Mouse (Mus musculus): ENCODE measurements around the gene Serpina3j. TPM values are rescaled to one million over a fixed set of nuclear protein-coding genes. Genes with fewer than 3 reads are reported as not detected.
"Not testable (repeated sequence)": the region's sequence is repeated elsewhere in the genome, so short reads cannot be mapped to it uniquely, and the experiment has no call there.

Gene Serpina3j
- polyA plus RNA-seq, 1 experiment from 2014 or later, result not detected

DNA sequence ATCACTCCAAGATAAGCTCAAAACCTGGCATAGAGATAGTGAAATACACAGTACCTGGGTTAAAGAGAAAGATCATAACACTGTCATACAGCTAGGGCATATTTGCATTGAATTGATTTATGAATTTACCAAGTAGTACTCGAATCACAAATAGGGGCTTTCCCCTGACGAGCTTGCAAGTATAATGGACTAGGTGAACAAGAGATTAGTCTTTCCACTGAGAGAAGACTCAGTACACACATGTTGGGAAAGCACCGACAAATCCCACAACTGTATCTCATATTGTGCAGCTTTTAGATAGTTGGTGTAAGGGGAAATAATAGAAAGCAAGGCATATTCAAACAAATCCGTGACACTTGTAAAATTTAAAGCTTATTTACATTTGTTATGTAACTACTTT, 8.4 kb upstream of the Serpina3j start:
- Histone ChIP-seq H3K9me3 (ENCODE audit: control insufficient read depth, low read length) (no peaks in the 10 kb centered on the region), H3K27me3 (ENCODE audit: control insufficient read depth, insufficient read depth, low read length) (no peaks in the 10 kb centered on the region), H3K4me1 (ENCODE audit: control insufficient read depth, insufficient read depth, low read length) (no peaks in the 10 kb centered on the region), H3K9ac (ENCODE audit: low read length) (no peak overlapping the region), H3K27ac (replicated peaks; ENCODE audit: low read depth, low read length) (no peak overlapping the region), H3K36me3 (ENCODE audit: control insufficient read depth, insufficient read depth, low read length) (no peaks in the 10 kb centered on the region), H3K4me3 (ENCODE audit: low read depth, low read length) (no peak overlapping the region), H3K4me2 (ENCODE audit: low read depth, severe bottlenecking) (no peak overlapping the region)
- ATAC-seq (ENCODE audit: insufficient number of reproducible peaks, low FRiP score, low TSS enrichment, low read depth) (no peak), DNase-seq (ENCODE audit: low spot score) (no peak)
- 84% methylated on average over 4 of the region's 4 CpGs for WGBS

DNA sequence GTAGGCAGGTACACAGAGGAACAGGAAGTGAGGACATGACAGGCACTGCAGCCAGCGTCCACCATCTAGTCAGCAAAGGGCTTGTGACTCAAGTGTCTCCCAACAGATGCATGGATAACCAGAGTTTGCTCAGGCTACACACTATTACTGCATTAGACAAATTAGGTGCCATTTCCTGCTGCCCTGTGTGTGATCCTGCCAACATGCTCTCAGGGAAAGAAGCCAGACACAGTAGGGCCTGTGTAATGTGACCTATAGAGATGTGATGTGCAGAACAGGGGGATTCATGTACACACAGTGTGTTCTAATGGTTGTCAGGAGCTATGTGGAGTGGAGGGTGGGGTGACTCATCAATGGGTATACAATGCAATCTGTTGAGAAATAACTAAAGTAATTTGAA, 8.1 kb downstream of the Serpina3j start:
- Histone ChIP-seq H3K36me3 (ENCODE audit: control insufficient read depth, insufficient read depth, low read length) (no peaks in the 10 kb centered on the region), H3K27me3 (ENCODE audit: control insufficient read depth, insufficient read depth, low read length) (no peaks in the 10 kb centered on the region), H3K9me3 (ENCODE audit: control insufficient read depth, low read length) (no peaks in the 10 kb centered on the region), H3K4me1 (ENCODE audit: control insufficient read depth, insufficient read depth, low read length) (no peaks in the 10 kb centered on the region), H3K27ac (replicated peaks; ENCODE audit: low read depth, low read length) (no peak overlapping the region), H3K4me3 (ENCODE audit: low read depth, low read length) (no peak overlapping the region), H3K4me2 (ENCODE audit: low read depth, severe bottlenecking) (no peak overlapping the region), H3K9ac (ENCODE audit: low read length) (no peak overlapping the region)
- DNase-seq (ENCODE audit: low spot score) (no peak), ATAC-seq (ENCODE audit: insufficient number of reproducible peaks, low FRiP score, low TSS enrichment, low read depth) (no peak)
- WGBS, result 84% methylated on average over 1 of the region's 1 CpGs

DNA sequence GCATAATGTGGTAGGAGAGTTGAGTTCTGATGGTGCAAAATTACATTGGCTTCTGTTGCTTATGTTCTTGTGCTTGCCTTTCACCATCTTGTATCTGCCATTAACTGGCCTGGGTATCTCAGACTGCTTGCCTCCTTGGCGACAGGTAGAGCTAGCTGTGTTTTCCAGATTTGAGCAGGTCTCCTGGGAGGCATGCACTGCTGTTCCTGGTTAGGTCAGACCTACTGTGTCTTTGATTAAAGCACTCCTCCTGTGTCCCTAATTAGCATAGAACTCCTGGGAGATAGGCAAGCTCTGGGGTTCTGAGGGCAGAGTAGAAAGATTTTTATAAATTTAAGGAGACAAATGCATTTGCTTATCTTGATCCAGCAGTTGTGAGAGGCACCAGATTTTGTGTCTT, 17.3 kb downstream of the Serpina3j start:
- Histone ChIP-seq H3K4me1 (ENCODE audit: control insufficient read depth, insufficient read depth, low read length) (no peaks in the 10 kb centered on the region), H3K4me3 (ENCODE audit: low read depth, low read length) (no peak overlapping the region), H3K4me2 (ENCODE audit: low read depth, severe bottlenecking) (no peak overlapping the region), H3K27me3 (ENCODE audit: control insufficient read depth, insufficient read depth, low read length) (no peaks in the 10 kb centered on the region), H3K36me3 (ENCODE audit: control insufficient read depth, insufficient read depth, low read length) (no peaks in the 10 kb centered on the region), H3K9me3 (ENCODE audit: control insufficient read depth, low read length) (no peaks in the 10 kb centered on the region), H3K9ac (ENCODE audit: low read length) (no peak overlapping the region), H3K27ac (replicated peaks; ENCODE audit: low read depth, low read length) (no peak overlapping the region)
- DNase-seq (ENCODE audit: low spot score) (no peak), ATAC-seq (ENCODE audit: insufficient number of reproducible peaks, low FRiP score, low TSS enrichment, low read depth) (no peak)
- 29% methylated on average over 1 of the region's 1 CpGs for WGBS

DNA sequence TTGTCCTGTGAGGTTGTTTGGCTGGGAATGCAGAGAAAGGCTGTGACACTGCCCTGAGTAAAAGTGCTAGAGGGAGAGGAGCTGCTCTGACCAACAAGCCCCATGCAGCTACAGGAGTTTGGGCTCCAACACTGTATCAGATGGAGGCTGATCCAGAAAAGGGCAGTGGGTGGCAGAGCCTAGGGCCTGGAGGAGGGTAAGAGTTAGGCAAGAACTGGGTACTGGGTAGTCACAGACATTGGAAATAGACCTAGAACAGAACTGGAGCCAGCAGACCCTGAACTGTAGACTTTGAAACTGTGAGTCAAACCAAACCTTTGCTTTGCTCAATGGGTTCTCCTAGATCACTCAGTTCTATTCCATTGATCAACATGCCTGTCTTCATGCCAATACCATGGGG, 22.5 kb downstream of the Serpina3j start:
- H3K36me3 ChIP-seq (ENCODE audit: control insufficient read depth, insufficient read depth, low read length); H3K4me3 ChIP-seq (ENCODE audit: low read depth, low read length); H3K27ac ChIP-seq (replicated peaks; ENCODE audit: low read depth, low read length); H3K4me1 ChIP-seq (ENCODE audit: control insufficient read depth, insufficient read depth, low read length); H3K9me3 ChIP-seq (ENCODE audit: control insufficient read depth, low read length); ATAC-seq (ENCODE audit: insufficient number of reproducible peaks, low FRiP score, low TSS enrichment, low read depth); DNase-seq (ENCODE audit: low spot score); H3K9ac ChIP-seq (ENCODE audit: low read length); H3K4me2 ChIP-seq (ENCODE audit: low read depth, severe bottlenecking); H3K27me3 ChIP-seq (ENCODE audit: control insufficient read depth, insufficient read depth, low read length): not testable (repeated sequence)

DNA sequence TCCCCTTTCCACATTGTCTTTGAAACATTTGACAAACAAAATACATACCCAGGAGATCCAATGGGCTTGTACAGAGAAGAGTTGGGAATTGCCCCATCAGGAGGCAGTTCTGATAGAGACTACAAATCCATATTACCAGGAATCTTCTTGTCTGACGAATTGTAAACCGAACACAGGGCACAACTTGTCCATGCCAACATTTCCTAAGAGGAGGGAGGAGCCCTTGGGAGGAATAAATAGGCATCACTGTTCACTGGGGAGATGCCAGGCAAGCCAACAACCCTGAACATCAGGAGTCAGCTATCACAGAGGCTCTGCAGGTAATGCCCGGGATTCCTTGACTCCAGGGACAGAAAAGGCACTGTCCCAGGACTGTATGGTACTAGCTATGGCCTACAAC, 23.9 kb downstream of the Serpina3j start, which contains the start of the genes Serpina3k and Serpina3m:
Gene Serpina3k (plus strand): TSS at position 261 of the 400 bp plus-strand sequence.
Gene Serpina3m (plus strand): TSS at position 261 of the 400 bp plus-strand sequence.
- not testable (repeated sequence) for H3K4me1 ChIP-seq (ENCODE audit: control insufficient read depth, insufficient read depth, low read length); H3K4me3 ChIP-seq (ENCODE audit: low read depth, low read length); H3K4me2 ChIP-seq (ENCODE audit: low read depth, severe bottlenecking); H3K9ac ChIP-seq (ENCODE audit: low read length); DNase-seq (ENCODE audit: low spot score); ATAC-seq (ENCODE audit: insufficient number of reproducible peaks, low FRiP score, low TSS enrichment, low read depth); H3K9me3 ChIP-seq (ENCODE audit: control insufficient read depth, low read length); H3K27me3 ChIP-seq (ENCODE audit: control insufficient read depth, insufficient read depth, low read length); H3K36me3 ChIP-seq (ENCODE audit: control insufficient read depth, insufficient read depth, low read length); H3K27ac ChIP-seq (replicated peaks; ENCODE audit: low read depth, low read length)
- 82% methylated on average over 3 of the region's 3 CpGs for WGBS

DNA sequence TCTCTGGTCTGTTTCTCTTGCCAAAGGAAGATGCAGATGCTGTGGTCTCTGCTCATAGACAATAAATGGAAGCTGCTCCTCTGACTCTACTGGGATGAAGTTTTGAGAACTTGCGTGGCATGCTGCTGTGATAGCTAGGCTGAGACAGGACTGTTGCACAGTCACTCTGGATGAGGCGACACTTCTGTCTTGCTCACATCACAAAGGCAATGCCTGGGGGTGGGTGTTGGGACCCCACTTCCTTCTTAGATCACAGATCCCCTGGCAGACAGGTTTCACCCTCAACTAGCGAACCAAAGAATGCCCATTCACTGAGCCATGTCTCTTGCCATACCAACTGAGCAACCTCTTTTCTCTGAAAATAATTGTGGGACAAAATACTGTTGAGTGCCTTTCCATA, 24.4 kb downstream of the Serpina3j start:
- Histone ChIP-seq H3K9me3 (ENCODE audit: control insufficient read depth, low read length) (no peaks in the 10 kb centered on the region), H3K9ac (ENCODE audit: low read length) (no peak overlapping the region), H3K4me2 (ENCODE audit: low read depth, severe bottlenecking) (no peak overlapping the region), H3K27me3 (ENCODE audit: control insufficient read depth, insufficient read depth, low read length) (no peaks in the 10 kb centered on the region), H3K4me3 (ENCODE audit: low read depth, low read length) (no peak overlapping the region), H3K36me3 (ENCODE audit: control insufficient read depth, insufficient read depth, low read length) (no peaks in the 10 kb centered on the region), H3K4me1 (ENCODE audit: control insufficient read depth, insufficient read depth, low read length) (no peaks in the 10 kb centered on the region), H3K27ac (replicated peaks; ENCODE audit: low read depth, low read length) (no peak overlapping the region)
- ATAC-seq (ENCODE audit: insufficient number of reproducible peaks, low FRiP score, low TSS enrichment, low read depth) (no peak), DNase-seq (ENCODE audit: low spot score) (no peak)
- WGBS, result 87% methylated on average over 3 of the region's 3 CpGs

DNA sequence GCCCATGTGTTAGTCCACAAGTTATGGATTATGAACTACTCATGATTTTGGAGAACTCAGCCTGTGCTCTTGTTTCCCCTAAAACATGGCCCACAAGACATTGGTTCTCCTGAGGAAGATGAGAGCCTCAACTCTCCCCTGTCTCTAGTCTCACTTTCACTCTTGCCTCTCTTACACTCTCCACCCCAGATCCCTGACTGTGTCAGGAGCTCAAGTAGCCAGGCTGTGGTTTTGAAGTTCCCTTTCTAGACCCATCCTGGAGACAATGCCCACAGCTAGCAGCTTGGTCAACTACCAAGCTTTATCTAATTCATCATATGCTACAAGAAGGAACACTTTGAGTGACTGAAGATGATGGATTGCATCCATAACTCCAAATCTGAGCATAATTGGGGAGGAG, 28.1 kb downstream of the Serpina3j start:
- DNase-seq (ENCODE audit: low spot score); H3K4me1 ChIP-seq (ENCODE audit: control insufficient read depth, insufficient read depth, low read length); H3K9ac ChIP-seq (ENCODE audit: low read length); H3K27ac ChIP-seq (replicated peaks; ENCODE audit: low read depth, low read length); H3K36me3 ChIP-seq (ENCODE audit: control insufficient read depth, insufficient read depth, low read length); H3K9me3 ChIP-seq (ENCODE audit: control insufficient read depth, low read length); H3K4me3 ChIP-seq (ENCODE audit: low read depth, low read length); H3K4me2 ChIP-seq (ENCODE audit: low read depth, severe bottlenecking); H3K27me3 ChIP-seq (ENCODE audit: control insufficient read depth, insufficient read depth, low read length); ATAC-seq (ENCODE audit: insufficient number of reproducible peaks, low FRiP score, low TSS enrichment, low read depth): not testable (repeated sequence)

DNA sequence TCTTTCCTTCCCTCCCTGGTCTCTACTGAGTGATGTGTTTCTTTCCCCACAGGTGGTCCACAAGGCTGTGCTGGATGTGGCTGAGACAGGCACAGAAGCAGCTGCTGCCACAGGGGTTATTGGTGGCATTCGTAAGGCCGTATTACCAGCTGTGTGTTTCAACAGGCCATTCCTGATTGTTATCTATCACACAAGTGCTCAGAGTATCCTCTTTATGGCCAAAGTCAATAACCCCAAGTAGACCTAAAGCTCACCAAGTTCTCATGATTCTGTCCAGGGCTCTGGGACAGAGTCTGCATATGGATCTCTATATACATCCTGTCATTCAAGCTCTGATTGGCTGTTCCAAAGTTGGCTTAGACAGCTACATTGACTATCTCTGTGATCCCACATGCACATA, 30.8 kb downstream of the Serpina3j start:
- H3K9ac ChIP-seq (ENCODE audit: low read length), result no peak overlapping the region
- no peaks in the 10 kb centered on the region for H3K27me3 ChIP-seq (ENCODE audit: control insufficient read depth, insufficient read depth, low read length)
- ATAC-seq (ENCODE audit: insufficient number of reproducible peaks, low FRiP score, low TSS enrichment, low read depth), result no peak
- DNase-seq (ENCODE audit: low spot score), result no peak
- no peaks in the 10 kb centered on the region for H3K36me3 ChIP-seq (ENCODE audit: control insufficient read depth, insufficient read depth, low read length)
- no peak overlapping the region for H3K4me2 ChIP-seq (ENCODE audit: low read depth, severe bottlenecking)
- H3K4me1 ChIP-seq (ENCODE audit: control insufficient read depth, insufficient read depth, low read length), result no peaks in the 10 kb centered on the region
- no peak overlapping the region for H3K4me3 ChIP-seq (ENCODE audit: low read depth, low read length)
- H3K9me3 ChIP-seq (ENCODE audit: control insufficient read depth, low read length), result no peaks in the 10 kb centered on the region
- WGBS, result 71% methylated on average over 2 of the region's 2 CpGs
- H3K27ac ChIP-seq (replicated peaks; ENCODE audit: low read depth, low read length), result no peak overlapping the region

DNA sequence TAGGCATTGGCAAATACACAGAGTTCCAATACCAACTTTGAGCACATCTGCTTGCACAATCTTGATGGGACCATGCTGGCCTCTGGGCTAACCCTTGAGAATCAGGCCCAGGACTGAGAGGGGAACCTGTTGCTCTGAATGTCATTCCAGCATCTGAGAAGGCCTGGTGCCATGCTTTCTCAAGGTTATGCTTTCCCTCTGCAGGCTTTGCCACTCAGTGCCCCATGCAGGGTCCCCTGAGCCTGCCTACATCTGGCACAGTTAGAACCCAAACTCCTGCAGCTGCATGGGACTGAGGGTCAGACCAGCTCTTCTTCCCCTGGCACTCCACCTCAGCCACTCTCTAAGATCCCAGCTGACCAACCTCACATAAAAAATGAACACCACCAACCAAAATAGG, 31.4 kb downstream of the Serpina3j start:
- Histone ChIP-seq H3K36me3 (ENCODE audit: control insufficient read depth, insufficient read depth, low read length) (no peaks in the 10 kb centered on the region), H3K9ac (ENCODE audit: low read length) (no peak overlapping the region), H3K4me3 (ENCODE audit: low read depth, low read length) (no peak overlapping the region), H3K27me3 (ENCODE audit: control insufficient read depth, insufficient read depth, low read length) (no peaks in the 10 kb centered on the region), H3K9me3 (ENCODE audit: control insufficient read depth, low read length) (no peaks in the 10 kb centered on the region), H3K4me1 (ENCODE audit: control insufficient read depth, insufficient read depth, low read length) (no peaks in the 10 kb centered on the region), H3K27ac (replicated peaks; ENCODE audit: low read depth, low read length) (no peak overlapping the region), H3K4me2 (ENCODE audit: low read depth, severe bottlenecking) (no peak overlapping the region)
- no peak for ATAC-seq (ENCODE audit: insufficient number of reproducible peaks, low FRiP score, low TSS enrichment, low read depth)
- no peak for DNase-seq (ENCODE audit: low spot score)
